Mouse (Mus musculus): ENCODE results near the gene Dnajb12.
A peak's percentile ranks its signal among the peaks of the same experiment; 100 is the strongest.
"Not testable (repeated sequence)": the region's sequence is repeated elsewhere in the genome, so short reads cannot be mapped to it uniquely, and the experiment has no call there.

Dnajb12 gene

DNA sequence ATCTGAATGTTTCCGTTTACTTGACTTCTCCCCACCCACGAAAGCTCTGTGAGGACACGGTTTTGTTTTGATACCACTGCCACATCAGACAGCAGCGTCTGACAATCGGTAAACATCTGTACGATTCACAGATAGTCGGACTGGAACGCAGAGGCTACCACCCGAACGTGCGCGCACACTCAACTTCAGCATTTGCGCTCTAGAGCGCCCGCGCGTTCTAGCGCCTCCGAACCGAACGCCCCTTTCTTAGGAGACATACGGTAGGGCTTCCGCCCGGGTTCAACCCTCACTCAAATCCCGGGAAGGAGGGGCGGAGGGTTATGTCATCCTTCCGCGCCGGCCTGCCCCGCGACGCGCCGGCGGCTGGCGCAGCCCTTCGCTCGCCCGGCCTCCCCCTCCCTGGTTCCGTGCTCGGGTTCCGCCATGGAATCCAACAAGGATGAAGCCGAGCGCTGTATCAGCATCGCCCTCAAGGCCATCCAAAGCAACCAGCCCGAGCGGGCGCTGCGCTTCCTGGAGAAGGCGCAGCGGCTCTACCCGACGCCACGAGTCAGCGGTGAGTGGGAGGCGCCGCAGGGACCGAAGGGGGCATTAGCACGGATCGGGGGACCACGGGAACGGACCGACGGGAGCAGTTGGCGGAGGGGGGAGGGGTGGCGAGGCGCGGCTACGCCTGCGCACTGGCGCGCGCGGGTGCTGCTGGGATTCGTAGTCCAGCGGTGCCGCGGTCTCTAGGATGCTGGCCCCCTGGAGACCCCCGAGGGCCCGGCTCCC lies at the start of gene Dnajb12:
Gene Dnajb12 (plus strand): TSS at position 302 of the 774 bp plus-strand sequence.
- peak; percentile 99 for DNase-seq

DNA sequence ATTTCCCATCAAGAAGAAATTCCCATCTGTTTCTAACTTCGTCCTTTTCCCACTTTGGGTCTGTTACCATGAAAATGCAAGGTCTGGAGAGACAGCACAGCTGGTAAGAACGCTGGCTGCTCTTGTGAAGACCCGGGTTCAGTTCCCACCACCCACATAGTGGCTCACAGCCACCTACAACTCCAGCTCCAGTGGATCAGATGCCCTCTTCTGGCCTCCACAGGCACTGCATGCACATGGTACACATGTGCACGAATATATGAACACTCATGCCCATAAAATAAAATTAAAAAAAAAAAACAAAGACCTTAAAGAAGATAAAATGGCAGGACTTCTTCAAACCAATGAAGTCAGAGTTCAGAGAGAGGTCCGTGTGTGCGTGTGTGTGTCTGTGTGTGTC lies 49.5 kb upstream of the Dnajb12 start:
- DNase-seq, result no peak

DNA sequence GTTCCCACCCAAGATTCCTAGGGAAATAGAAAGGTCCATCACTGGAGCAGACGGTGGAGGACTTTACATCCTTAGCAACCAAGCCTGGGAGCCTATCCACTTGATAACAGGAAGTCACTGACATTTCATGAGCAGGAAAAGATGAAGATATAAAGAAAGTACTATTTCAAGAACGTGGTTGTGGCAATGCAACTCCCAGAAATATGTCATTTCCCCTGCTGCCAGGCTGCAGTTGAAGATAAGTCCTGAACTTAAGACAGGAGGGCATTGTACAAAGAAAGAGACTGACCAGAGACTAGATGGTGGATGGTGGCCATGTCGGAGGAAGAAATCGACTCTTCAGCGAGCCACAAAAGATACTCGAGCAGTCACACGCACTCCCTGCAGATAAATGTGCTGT lies 47.4 kb upstream of the Dnajb12 start:
- no peak for DNase-seq

DNA sequence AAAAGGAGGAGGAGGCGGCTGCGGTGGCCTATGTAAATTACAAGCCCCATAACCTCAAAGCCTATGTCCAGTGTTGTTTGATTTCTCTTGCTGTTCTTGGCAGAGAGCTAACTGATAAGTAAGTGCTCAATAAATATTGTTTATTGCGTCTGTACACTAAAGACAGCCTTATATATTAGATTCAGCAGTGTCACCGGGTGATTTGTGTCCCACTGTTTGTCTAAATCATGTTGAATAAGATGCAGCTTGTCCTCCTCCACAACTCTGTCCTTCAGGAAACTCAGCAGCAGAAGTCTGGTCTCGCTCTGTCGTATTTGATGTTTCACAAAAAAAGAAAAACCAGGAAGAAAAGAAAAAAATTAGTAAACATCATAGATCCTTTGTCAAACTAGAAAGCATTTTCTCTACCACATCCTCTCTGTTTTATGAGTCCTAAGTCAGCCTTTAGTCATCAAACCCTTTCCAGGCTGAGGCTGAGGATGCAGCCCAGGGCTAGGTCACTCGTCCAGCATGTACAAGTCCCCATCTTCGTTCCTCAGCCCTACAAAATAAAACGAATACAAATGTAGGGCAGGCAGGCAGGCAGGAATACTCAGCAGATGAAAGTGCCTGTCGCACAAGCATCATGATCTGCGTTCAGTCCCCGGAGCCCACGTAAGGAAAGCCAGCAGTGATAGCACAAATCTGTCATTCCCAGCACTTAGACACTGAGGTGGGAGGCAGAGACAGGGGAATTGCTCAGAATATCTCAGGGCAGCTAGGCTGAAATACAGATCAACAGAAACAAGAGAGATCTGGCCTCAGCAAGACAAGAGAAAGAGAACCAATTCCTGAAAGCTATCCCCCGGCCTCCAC lies 43.8 kb upstream of the Dnajb12 start:
- no peak for DNase-seq

DNA sequence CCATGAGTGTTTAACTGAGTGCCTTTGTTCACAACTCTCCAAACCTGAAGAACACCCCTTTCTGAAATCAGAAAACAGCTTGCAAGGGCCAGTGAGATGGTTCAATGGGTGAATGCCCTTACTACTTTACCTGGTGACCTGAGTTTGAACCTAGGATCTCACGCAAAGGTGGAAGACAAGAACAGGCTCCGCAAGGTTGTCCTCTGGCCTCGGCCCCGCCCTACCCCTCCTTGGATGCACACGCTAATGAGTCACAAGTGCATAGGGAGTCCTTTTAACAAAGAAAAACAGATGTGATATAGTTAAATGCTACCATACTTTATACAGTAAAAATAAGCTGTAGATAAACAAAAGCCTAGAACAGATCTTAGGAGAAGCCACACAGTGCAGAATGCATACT lies 41.9 kb upstream of the Dnajb12 start:
- no peak for DNase-seq

DNA sequence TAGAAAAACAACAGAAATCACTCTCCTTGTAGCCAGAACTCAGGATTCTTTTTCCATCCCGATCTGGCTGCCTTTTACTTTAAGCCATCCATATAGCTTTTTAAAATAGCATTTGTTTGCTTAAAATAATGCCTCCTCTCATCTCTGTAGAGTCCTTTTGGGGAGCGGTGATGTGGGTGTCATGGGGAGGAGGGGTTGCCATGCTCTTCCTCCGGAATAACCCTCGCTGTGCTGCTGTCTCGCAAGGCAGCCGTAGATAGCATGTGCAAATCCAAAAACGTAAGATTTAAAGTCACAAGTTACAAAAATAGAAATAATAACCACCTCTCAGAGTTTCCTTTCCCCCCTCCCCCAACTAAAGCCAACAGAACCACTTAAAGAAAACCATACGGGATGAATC lies 37.9 kb upstream of the Dnajb12 start:
- no peak for DNase-seq

DNA sequence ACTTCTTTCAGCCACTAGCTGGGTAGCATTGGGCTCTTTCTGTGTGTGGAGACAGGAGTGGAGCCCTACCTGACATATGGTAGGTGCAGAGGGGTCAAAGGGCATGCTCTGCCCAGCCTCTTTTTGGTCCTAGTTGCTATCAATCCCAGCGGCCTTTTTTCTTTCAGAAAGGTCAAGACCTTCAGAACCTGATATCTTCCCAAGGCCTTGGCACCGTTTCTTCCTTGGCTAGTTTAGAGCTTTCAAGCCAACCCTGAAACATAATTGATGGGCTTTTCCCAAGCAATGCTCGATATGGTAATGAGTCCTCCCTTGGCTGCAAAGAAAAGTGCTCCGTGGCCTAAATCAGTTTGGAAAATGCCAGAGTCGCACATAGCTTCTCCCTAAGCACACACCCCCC lies 36.2 kb upstream of the Dnajb12 start:
- DNase-seq, result no peak

DNA sequence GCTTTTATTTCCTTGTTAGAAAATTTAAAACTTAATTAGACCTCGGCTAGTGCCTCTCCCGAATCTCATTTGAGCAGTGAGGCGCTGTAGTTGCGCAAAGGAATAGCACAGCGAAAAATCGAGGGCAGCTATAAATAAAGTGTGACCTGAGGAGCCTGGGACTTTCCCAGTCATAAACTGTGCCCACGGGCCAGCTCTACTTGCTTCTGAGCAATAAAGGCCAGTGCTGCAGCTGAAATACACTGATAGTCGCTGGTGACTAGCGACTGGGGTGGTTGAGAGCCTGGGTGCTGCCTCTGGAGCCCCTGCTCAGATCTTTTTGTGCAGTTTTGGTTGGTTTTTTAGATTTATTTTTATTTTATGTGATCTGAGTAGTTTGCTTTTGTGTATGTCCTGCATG lies 34.7 kb upstream of the Dnajb12 start:
- peak; percentile 78 for DNase-seq

DNA sequence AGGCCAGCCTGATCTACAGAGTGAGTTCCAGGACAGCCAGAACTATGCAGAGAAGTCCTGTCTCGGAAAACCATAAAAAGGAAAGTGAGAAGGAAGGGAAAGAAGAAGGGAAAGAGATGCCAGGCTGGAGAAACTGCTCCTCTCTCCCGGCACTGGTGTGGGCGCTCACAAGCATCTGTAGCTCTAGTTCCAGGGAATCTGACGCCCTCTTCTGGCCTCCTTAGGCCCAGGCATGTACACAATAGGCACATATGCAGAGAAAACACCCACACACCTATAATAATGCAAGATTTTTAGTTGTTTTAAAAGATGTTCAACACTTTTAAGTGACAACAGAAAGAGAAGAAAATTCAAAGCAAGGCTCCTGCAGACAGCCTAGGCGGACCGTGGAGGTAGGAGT lies 32.9 kb upstream of the Dnajb12 start:
- DNase-seq, result no peak

DNA sequence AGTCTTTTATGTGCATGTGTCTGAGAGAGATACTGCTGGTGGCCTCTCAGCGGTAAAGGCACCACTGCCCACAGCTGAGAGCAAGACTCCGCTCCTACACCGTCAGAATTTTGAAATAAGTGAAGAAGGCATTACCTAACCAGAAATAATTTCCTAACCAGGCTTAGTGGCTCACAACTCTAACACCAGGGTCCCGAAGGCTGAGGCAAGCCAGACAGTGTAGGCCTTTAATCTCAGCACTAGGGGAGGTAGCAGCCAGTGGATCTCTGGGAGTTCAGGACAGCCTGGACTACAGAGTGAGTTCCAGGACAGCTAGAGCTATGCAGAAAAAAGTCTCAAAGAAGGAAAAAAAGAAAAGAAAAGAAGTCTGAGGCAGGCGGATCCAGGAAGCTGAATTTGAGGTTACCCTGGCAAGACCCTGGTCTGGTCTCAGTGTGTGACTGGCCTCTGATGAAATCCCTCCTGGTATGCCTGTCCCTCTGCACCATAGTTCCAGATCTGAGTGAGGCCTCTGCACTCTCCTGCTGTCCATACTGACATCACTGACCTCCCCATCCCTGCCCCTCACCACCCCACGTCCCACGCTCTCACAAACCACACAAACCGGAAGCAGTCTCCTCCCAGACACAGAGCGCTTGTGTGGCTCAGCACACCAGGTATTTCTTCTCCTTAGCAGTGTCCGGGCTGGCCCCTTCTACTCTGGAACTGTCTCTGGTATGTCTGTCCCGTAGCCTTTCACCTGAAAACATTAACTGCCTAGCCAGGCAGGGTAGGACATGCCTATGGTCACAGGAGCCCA lies 31.1 kb upstream of the Dnajb12 start:
- DNase-seq, result no peak

DNA sequence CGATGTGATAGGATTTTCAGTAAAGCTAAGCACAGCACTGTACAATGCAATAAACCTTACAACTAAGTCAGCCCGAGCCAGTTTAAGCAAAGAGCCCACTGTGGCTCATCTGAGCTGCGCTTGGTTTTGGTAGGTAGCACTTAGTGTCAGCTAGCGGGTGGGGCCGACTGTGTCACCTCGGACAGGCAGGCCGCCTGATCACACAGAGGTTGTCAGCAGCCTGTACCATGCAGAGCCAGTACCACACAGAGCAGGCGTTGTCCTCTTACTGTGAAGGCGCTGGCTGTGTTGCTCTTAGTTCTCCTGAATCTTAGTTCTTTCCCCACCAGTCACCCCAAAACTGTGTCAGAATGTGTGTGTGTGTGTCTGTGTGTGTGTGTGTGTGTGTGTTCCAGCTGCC lies 30.4 kb upstream of the Dnajb12 start:
- DNase-seq, result no peak

DNA sequence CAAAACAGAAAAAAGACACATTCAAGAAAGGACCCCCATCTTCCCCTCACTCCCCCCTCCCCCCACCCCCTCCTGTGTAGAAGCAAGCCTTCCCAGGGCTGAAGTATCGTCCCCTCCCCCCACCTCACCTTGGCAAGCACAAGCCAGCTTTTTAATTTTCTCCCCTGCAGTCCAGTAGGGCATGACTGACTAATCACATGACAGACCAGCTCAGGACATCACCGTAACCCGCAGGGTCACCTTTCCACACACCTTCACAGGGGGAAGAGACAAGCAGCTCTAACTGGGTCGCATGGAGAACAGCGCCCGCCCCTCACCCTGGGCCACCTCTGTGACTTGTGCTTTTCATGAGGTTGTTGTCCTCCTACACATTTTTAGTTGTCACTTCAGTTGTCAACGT lies 30.0 kb upstream of the Dnajb12 start:
- no peak for DNase-seq

DNA sequence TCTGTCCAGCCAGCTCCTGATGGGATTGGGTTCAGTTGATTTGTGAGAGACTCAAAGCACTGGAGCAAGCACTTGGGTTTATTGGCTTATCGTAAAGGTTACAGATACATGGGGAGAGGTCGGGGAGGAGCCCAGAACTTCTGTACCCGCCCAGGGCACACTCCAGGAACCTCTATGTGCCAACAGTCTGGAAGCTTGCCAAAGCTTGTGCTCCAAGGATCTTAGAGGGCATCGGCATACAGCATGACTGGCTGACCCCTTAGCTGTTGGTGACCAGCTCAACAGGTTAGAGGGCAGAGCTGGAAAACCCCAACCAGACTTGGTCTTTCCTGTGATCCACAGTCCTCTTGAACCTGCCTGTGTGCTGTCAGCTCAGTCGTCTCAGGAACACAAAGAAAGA lies 22.2 kb upstream of the Dnajb12 start:
- no peak for DNase-seq

DNA sequence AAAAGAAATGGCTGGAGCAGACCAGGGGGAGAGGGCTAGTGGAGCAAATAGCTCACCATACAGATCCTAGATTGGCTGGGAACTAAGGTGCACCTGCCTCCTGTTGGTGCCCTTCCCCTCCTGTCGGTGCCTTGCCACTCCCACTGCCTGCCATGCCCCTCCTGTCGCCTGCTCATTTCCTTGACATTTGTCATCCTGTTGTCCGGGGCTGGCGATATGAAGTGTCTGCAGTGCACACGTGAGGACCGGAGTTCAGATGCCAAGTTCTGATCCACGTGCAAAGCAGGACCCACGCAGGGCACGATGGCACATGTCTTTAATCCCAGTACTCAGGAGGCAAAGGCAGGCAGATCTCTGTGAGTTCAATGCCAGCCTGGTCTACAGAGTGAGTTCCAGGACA lies 18.7 kb upstream of the Dnajb12 start:
- DNase-seq, result no peak

DNA sequence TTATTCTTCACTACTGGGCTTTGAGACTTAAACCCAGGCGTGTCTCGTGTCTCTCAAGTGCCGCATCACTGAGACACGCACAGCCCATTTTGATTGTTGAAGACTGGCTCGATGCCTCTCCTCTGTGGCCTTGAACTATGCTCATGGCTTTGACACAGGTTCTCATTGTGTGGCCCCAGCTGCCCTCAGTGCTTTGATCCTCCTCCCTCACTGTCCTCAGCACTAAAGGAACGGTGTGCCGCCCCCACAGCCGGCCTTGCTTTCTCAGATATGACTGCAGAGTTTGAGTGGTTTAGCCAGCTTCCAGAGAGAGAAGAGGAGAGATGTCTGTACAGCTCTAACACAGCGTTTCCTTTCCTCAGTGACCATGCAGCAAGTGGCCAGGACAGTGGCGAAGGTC lies 18.2 kb upstream of the Dnajb12 start:
- no peak for DNase-seq

DNA sequence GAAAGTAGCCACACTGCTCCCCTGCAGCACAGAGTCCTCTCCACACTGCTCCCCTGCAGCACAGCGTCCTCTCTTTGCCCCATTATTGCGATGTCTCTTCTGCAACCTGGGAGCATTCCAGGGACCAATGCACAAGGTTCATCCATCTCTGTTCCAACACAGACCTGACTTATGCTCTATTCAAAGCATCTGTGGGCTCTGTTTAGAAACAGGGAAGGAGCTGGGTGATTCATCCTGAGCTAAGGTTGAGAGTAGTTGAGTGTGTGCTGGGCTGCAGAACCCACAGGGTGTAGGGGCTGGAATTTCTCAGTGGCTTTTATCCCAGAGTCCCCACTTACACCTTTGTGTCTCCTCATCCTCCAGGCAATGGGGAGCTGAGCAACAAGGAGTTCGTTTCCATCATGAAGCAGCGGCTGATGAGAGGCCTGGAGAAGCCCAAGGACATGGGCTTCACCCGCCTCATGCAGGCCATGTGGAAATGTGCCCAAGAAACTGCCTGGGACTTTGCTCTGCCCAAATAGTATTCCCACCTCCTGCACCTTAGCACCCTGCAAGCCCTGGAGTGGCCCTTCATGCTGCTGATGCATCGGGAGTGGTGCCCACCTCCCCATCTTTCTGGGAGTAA lies 16.4 kb upstream of the Dnajb12 start:
- DNase-seq, result no peak

DNA sequence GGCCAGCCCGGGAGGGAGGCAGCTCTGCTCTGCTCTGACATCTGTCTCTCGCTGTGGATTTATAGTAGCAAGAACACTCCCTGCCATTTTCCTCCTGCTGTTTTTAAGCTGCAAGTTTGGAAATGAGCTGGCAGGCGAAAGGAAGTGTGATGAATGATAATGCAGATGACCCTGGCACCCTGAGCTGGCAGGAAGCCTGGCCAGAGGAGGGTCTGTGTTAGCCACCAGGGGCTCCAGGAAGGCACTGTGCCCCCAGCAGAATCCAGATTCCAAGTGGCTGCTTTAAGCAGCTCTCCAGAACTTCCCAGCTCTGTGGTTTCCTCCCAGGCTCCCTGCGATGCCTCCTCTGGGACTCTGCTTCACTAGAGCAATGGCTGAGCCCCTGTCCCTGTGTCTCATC lies 15.7 kb upstream of the Dnajb12 start:
- no peak for DNase-seq

DNA sequence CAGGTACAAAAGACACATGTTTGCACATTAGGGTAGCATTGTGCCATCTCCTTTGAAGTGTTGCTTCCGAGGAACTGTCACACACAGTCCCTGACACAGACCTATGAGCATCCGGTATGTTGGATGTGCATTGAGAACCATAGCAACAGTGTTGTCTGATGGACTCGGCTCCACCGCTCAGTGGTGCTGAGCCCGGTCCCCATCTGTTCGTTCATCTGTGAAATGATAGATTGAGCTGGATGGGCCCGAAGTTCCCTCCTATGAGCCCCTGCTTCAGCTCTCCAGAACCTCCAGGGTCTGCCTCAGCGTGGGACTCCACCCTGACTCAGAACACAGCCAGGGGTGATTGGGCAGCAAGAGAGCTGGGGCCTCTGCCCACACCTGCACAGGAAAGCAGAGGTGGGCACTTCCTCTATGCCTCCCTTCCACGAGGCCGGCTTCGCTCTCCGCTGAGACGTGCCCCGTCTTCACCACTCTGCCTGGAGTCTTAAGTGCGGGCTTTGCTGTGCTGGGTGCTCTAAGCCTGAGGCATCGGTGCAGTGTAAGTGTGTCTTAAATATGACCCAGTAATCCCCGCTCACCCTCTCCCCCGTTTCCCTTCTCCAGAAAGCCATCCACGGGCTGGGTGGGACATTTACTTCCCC lies 15.0 kb upstream of the Dnajb12 start:
- no peak for DNase-seq

DNA sequence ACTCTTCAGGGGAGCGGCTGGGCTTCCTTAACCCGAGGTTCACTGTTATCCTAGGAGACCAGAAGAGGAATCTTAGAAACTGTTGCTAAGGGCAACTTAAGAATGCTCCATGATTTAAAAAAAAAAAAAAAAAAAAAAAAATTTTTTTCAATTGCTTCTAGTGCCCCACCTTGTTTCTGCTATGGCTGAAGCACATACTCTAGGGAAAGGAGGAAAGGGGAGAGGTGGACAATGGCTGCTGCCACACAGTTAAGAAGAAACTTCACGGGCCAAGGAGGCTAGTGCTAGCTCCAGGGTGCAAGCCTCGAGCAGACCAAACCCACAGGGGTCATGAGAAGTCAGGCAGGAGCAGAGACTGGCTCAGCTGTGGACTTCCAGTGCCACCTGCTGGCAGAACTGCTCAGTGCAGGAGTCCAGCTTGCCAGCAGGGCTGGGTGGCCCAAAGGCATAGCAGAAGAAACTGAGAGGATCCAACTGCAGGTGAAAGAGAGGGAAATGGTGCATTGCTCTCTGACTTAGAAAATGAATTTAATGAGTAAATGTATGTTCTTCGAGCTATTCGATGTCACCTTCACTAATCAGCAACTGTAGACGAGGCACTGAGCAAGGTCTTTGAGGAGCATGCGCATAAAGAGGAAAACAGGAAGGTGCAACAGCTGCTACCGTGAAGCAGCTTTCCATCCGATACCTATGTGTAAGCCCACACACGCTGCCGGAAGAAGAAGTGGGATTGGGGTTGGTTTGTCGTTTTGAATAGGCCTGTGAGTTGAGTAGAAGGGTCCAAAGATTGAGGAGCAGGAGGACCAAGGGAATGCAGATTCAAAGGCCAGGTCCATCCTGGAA lies 14.3 kb upstream of the Dnajb12 start:
- DNase-seq, result peak; percentile 96

DNA sequence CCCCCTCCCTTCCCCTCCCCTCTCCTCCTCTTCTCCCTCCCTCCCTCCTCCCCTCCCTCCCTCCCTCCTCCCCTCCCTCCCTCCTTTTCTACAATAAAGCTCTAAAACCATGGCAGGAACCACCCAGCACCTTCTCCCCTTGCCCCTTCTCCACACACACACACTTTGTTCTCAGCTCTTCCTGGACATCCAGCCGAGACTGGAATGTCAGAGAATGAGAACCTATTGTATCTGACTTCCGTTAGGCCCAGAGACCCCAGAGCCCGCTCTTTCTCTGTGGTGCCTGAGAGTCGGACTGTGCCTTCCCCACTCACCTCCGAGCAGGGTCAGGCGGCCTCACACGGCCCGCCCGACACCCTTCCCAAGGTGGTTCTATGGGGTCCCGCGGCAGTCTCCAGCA lies 11.1 kb upstream of the Dnajb12 start:
- no peak for DNase-seq

DNA sequence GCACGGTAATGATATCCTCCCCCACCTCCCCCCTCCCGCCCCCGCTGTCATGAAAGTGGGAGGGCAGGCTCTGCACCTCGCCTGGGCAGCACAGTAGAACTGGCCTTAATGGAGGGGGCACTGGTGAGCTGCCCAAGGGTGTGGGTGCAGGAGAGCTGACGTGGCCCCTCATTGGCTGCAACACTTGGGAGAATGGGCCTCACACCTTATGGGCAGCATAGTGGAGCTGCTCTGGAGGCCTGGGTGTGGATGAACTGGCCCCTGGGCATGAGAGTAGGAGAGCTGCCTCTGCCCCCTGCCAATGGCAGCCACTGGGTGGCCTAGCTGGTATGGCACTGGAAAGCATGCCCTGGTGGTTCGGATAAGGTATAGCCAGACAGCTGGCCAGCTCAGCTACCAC lies 9.3 kb upstream of the Dnajb12 start:
- DNase-seq, result peak; percentile 89

DNA sequence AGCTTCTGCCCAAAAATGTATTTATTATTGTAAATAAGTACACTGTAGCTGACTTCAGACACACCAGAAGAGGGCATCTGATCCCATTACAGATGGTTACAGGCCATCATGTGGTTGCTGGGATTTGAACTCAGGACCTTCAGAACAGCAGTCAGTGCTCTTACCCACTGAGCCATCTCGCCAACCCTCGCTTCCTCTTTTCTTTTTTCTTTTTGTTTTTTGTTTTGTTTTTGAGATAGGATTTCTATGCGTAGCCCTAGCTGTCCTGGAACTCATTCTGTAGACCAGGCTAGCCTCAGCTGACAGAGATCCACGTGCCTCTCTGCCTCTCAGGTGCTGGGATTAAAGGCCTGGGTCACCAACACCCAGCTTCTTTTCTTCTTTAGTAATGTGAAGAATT lies 6.7 kb upstream of the Dnajb12 start:
- not testable (repeated sequence) for DNase-seq

Measured in heart, adult 11 months (tissue).